Mouse (Mus musculus) cerebellum, adult 2 months (tissue): Measurements from ENCODE around the gene Exoc2. TPM values are rescaled to one million over a fixed set of nuclear protein-coding genes. Genes with fewer than 3 reads are reported as not detected.

Experiments used
- DNase-seq, 2 experiments: peaks; one replicate each; pipeline ENCODE4 v3.0.0; 2021
- H3K27ac ChIP-seq: fragments of 200-500 bp; 2 replicates; pipeline ENCODE4 v1.5.1; 2012; ENCODE audit warnings: low read length, control low read depth, inconsistent platforms; ENCODE audit not compliant: insufficient read depth
- H3K27me3 ChIP-seq: fragments of 200-500 bp; 2 replicates; pipeline ENCODE4 v1.6.1; 2012; ENCODE audit warnings: inconsistent platforms, mild to moderate bottlenecking, low read length, moderate library complexity; ENCODE audit not compliant: control insufficient read depth, insufficient read depth
- H3K4me1 ChIP-seq: fragments of 200-500 bp; 2 replicates; pipeline ENCODE4 v1.6.1; 2011; ENCODE audit warnings: low read length; ENCODE audit not compliant: control insufficient read depth, insufficient read depth
- H3K4me3 ChIP-seq: fragments of 200-500 bp; replicated peaks from 2 replicates; pipeline ENCODE3; 2011; ENCODE audit warnings: mild to moderate bottlenecking, low read depth, low read length, control low read depth; ENCODE audit not compliant: insufficient read depth
- CTCF ChIP-seq: fragments of 200-500 bp; IDR thresholded peaks from 2 replicates; pipeline ENCODE4 v1.5.1; 2011; ENCODE audit warnings: low read depth, mild to moderate bottlenecking, control low read depth, low read length, moderate library complexity, borderline replicate concordance; ENCODE audit not compliant: insufficient read depth
- POLR2A ChIP-seq: fragments of 200-500 bp; IDR thresholded peaks from 2 replicates; pipeline ENCODE4 v1.6.1; 2011; ENCODE audit warnings: low read length, control low read depth, borderline replicate concordance; ENCODE audit not compliant: insufficient read depth
- WGBS: fragments of 180-500 bp; shearing (Covaris S2); methylation state at CpG from one replicate; pipeline ENCODE4 v1.1.7; 2018; 5-methylcytosine and 5-hydroxymethylcytosine counted together
- polyA plus RNA-seq: library from polyadenylated mRNA; depleted of rRNA; stranded (reverse); fragments of >200 nt; gene quantifications from 2 replicates; pipeline ENCODE4 v1.2.3, GENCODE M21; 2012

Exoc2 gene
- polyA plus RNA-seq, 1 experiment, result 26.3 TPM

- no peak for TF ChIP-seq POLR2A
- no peak for TF ChIP-seq CTCF
- H3K4me1 ChIP-seq, result peaks cover 2% of the 10 kb centered on the region; the same call in 1 of the 2 replicates
- no peaks in the 10 kb centered on the region for H3K27me3 ChIP-seq
- no peak for DNase-seq
- no peak overlapping the region for H3K4me3 ChIP-seq
- 93% methylated on average over 5 of the region's 5 CpGs for WGBS
- H3K27ac ChIP-seq, result no peak overlapping the region
Observed at GRCm38 (mm10) chr13:30880310-30880709, 93.6 kb downstream of the Exoc2 start.

GRCm38 (mm10) chr13:30879871-30880270, 94.0 kb downstream of the Exoc2 start:
- Histone ChIP-seq H3K4me3 (no peak overlapping the region), H3K4me1 (peaks cover 2% of the 10 kb centered on the region; the same call in 1 of the 2 replicates), H3K27me3 (no peaks in the 10 kb centered on the region), H3K27ac (no peak overlapping the region)
- peak in 1 of 2 experiments; percentile 46 for DNase-seq
- TF ChIP-seq CTCF (no peak), POLR2A (no peak)
- WGBS, result 67% methylated on average over 1 of the region's 1 CpGs

DNA sequence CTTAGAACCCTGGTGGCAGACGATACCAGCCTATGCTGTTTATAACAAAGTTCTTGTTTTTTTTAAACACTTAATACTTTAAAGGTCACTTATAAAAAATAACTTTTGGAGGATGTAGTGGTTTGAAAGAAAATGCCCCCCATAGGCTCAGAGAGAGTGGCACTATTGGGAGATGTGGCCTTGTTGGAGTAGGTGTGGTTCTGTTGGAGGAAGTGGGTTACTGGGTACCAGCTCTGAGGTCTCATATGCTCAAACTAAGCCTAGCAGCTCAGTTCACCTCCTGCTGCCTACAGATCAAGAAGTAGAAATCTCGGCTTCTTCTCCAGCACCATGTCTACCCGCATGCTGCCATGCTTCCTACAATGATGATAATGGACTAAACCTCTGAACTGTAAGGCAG, 98.1 kb downstream of the Exoc2 start:
- peaks cover 2% of the 10 kb centered on the region; the same call in 1 of the 2 replicates for H3K4me1 ChIP-seq
- H3K27me3 ChIP-seq, result no peaks in the 10 kb centered on the region
- 95% methylated on average over 3 of the region's 3 CpGs for WGBS
- TF ChIP-seq CTCF (no peak), POLR2A (no peak)
- no peak for DNase-seq
- H3K4me3 ChIP-seq, result no peak overlapping the region
- no peak overlapping the region for H3K27ac ChIP-seq

DNA sequence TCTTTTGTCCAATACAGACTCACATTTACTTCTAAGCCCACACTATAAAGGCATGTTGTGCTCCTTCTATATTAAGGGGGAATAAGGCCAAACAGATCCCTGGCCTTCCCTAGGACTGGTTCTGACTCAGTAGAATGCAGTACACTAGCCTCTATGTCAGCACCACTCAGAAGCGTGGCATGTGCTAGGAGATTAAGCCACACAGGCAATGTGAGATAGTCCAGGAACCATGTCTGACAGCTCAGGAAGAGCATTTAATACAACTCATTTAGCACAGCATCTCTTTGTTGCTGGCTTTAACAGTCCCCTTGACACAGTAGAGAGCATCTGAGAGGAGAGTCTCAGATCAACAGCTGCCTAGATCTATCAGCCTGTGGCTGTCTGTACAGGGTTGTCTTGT, 100.4 kb downstream of the Exoc2 start:
- H3K4me1 ChIP-seq, result no peaks in the 10 kb centered on the region
- no peak overlapping the region for H3K27ac ChIP-seq
- H3K4me3 ChIP-seq, result no peak overlapping the region
- DNase-seq, result no peak
- no peaks in the 10 kb centered on the region for H3K27me3 ChIP-seq
- WGBS, result 79% methylated on average over 1 of the region's 1 CpGs
- no peak for TF ChIP-seq POLR2A
- TF ChIP-seq CTCF, result no peak

DNA sequence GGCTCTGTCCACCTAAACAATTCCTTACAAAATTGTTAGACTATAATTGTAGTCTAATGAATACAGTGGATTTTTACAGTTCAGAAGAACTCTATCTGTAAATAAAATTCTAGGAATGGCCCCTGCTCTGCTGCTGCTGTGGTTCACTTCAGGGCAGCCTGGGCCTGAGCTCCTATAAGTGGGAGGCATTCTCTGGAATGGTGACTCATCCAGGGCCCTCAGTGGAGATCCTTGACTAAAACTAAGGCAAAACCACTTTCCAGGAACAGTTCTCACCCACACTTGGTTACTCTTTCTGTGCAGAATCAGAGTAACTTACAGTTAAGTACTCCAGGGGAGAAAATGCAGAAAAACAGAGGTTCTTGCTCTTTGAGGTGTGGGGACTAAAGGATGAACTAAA, 108.4 kb downstream of the Exoc2 start:
- DNase-seq, result no peak
- no peak overlapping the region for H3K27ac ChIP-seq
- no peaks in the 10 kb centered on the region for H3K4me1 ChIP-seq
- no peaks in the 10 kb centered on the region for H3K27me3 ChIP-seq
- TF ChIP-seq POLR2A (no peak), CTCF (no peak)
- H3K4me3 ChIP-seq, result no peak overlapping the region

DNA sequence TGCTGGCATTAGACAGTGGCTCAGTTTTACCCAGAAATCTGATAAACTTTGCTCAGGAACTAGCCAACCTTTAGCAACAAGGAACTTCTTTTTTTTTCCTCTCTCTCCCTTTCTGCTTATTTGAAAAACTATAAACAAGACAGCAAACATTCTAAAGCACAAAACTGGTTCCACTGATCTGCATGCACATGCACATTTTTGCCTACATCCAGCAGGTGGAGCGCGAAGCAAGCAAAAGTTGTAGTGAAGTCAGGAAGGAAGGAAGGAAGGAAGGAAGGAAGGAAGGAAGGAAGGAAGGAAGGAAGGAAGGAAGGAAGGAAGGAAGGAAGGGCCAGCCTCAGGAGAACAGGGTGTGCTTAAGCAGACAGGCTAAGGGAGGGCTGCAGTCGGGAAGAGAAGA, 109.9 kb downstream of the Exoc2 start:
- TF ChIP-seq CTCF (no peak), POLR2A (no peak)
- Histone ChIP-seq H3K4me1 (no peaks in the 10 kb centered on the region), H3K4me3 (no peak overlapping the region), H3K27me3 (no peaks in the 10 kb centered on the region), H3K27ac (no peak overlapping the region)
- 83% methylated on average over 3 of the region's 3 CpGs for WGBS
- DNase-seq, result no peak

GRCm38 (mm10) chr13:30858421-30858820, 115.5 kb downstream of the Exoc2 start:
- TF ChIP-seq POLR2A (no peak), CTCF (no peak)
- no peak overlapping the region for H3K4me3 ChIP-seq
- no peaks in the 10 kb centered on the region for H3K4me1 ChIP-seq
- no peaks in the 10 kb centered on the region for H3K27me3 ChIP-seq
- 94% methylated on average over 3 of the region's 3 CpGs for WGBS
- no peak overlapping the region for H3K27ac ChIP-seq
- DNase-seq, result no peak

GRCm38 (mm10) chr13:30850736-30851135, 123.2 kb downstream of the Exoc2 start:
- DNase-seq, result no peak
- WGBS, result 73% methylated on average over 2 of the region's 2 CpGs
- H3K4me1 ChIP-seq, result no peaks in the 10 kb centered on the region
- H3K27ac ChIP-seq, result no peak overlapping the region
- no peak overlapping the region for H3K4me3 ChIP-seq
- H3K27me3 ChIP-seq, result no peaks in the 10 kb centered on the region
- TF ChIP-seq CTCF (no peak), POLR2A (no peak)
